Mouse (Mus musculus) heart, postnatal 0 days (tissue): ENCODE measurements at regions not wholly inside any gene's neighbourhood (a gene's known extent, or its start where the extent isn't known, plus 50 kb on each side); places are given as distances from the start of the nearest gene placed in this dataset.

Experiments
- CTCF ChIP-seq: IDR thresholded peaks from 2 replicates; pipeline ENCODE4 v1.5.1; 2016; ENCODE audit warnings: antibody characterized with exemption, control low read depth, low read depth
- EP300 ChIP-seq: IDR thresholded peaks from 2 replicates; pipeline ENCODE4 v1.6.1; 2016; ENCODE audit warnings: antibody characterized with exemption, low read depth

GRCm38 (mm10) chr11:23168546-23169218 lies 87.2 kb upstream of the Xpo1 start:
- TF ChIP-seq CTCF, result no peak
- no peak for TF ChIP-seq EP300
